In the genomic region with DNA sequence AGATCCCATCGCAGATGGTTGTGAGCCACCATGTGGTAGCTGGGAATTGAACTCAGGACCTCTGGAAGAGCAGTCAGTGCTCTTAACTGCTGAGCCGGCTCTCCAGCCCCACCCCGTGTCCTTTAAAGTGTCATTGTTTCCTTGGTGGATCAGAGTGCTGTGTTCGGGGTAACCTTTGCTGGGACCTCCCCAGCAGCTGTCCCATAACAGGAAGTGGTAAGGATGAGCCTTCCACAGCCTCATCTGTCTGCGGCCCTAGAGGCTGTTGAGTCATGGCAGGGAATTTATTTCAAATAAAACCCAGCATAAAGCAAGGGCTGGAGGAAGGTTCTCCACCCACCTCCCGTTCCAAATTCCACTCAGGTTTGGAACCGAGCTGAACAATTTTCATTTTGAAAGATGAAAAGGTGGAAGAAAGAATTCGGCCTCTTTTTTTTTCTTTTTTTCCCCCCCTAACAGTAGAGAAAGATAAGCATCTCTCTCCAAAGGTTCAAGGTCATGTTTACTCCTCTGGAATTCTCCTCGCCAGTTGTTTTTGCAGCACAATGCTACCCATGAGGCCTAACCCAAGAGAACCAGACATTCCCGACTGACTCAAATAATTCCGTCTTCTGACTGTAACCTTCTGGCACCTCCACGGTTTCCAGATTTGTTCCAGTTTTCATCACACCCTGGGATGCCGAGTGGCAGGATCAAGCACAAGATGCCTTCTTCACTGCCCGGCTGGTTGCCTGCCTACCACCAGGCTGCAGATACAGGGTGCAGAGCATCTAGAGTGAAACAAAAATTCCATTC, we compare ENCODE assay signal across 17 mouse cellular contexts.
DNase-seq lines count a peak whose midpoint lies in the region; ATAC-seq and TF ChIP-seq lines count a peak whose summit lies in the region.
"Had no signal": no experiment of that assay in that cellular context is flagged by ENCODE, and none has a peak within 500 bp of the region (broad histone marks: within the 10 kb centered on the region; RNA-seq: fewer than 3 reads in every experiment).

No protein-coding gene starts in this region.

- H3K4me2 ChIP-seq in lung, embryonic 14.5 days = no peak overlapping the region
- H3K4me2 ChIP-seq in myocyte (ENCODE audit: low read depth) = peak overlapping the region; percentile 53
- H3K4me2 ChIP-seq: heart, embryonic 15.5 days had no signal

- H3K27ac ChIP-seq in lung, embryonic 14.5 days (ENCODE audit: low read depth) = no peak overlapping the region
- H3K27ac ChIP-seq: forebrain, embryonic 10.5 days; gastrocnemius, adult 2 months; heart, embryonic 15.5 days; hindbrain, postnatal 0 days; stomach, postnatal 0 days had no signal

- TF ChIP-seq POLR2A in myocyte (IDR thresholded peaks at IDR 0.05; ENCODE audit: insufficient read length, low read depth) = no peak

- no peak for DNase-seq in lung, embryonic 14.5 days
- no peak for DNase-seq in lung, postnatal 25 days (ENCODE audit: low spot score)
- DNase-seq in c-Kit-positive CD71-negative TER-119-negative erythroid progenitor cells, embryonic 14.5 days (ENCODE audit: low read depth) = peak; percentile 31
- DNase-seq in yolk sac, embryonic 10.5 days (ENCODE audit: low spot score) = peak; percentile 22
- DNase-seq in urinary bladder, postnatal 25 days (ENCODE audit: low spot score) = no peak
- no peak for DNase-seq in layer of hippocampus, postnatal 25 days (ENCODE audit: extremely low spot score in 1 of 2, low spot score in 1 of 2)
- no peak for DNase-seq in spleen, postnatal 14 days (ENCODE audit: low spot score in 2 of 2)
- DNase-seq: adrenal gland, adult 8-10 months; cerebellum, adult 18-20 months; embryo, embryonic 11 days; gastrocnemius, adult 2 months; lung, postnatal 4 days had no signal

- H3ac ChIP-seq in myocyte (ENCODE audit: control insufficient read depth, insufficient read length) = no peak overlapping the region

- H3K4me3 ChIP-seq in lung, embryonic 14.5 days (ENCODE audit: low read depth, low read length) = no peak overlapping the region
- no peak overlapping the region for H3K4me3 ChIP-seq in myocyte
- H3K4me3 ChIP-seq: forebrain, embryonic 10.5 days; gastrocnemius, adult 2 months; heart, embryonic 15.5 days had no signal

- peak; percentile 50; the same call in 1 of the 2 replicates for ATAC-seq in lung, embryonic 14.5 days (ENCODE audit: insufficient read depth)
- ATAC-seq: hindbrain, postnatal 0 days had no signal

- TF ChIP-seq CTCF in lung, embryonic 14.5 days (IDR thresholded peaks at IDR 0.05; ENCODE audit: low read depth) = no peak

- H3K36me3 ChIP-seq in lung, embryonic 14.5 days (ENCODE audit: insufficient read depth) = no peaks in the 10 kb centered on the region
- H3K36me3 ChIP-seq in myocyte (ENCODE audit: control insufficient read depth, insufficient read depth) = no peaks in the 10 kb centered on the region
- H3K36me3 ChIP-seq: forebrain, embryonic 10.5 days; heart, embryonic 15.5 days had no signal

- H3K79me2 ChIP-seq in myocyte (ENCODE audit: control insufficient read depth, insufficient read depth) = no peaks in the 10 kb centered on the region

- no peaks in the 10 kb centered on the region for H3K4me1 ChIP-seq in lung, embryonic 14.5 days (ENCODE audit: insufficient read depth)
- H3K4me1 ChIP-seq: heart, embryonic 15.5 days had no signal

- H3K9ac ChIP-seq in lung, embryonic 14.5 days = no peak overlapping the region
- H3K9ac ChIP-seq: heart, embryonic 15.5 days had no signal

- no peaks in the 10 kb centered on the region for H3K9me3 ChIP-seq in lung, embryonic 14.5 days (ENCODE audit: low read depth, low read length)
- H3K9me3 ChIP-seq: forebrain, embryonic 10.5 days; heart, embryonic 15.5 days had no signal

- no peaks in the 10 kb centered on the region for H3K27me3 ChIP-seq in lung, embryonic 14.5 days (ENCODE audit: insufficient read depth, low read length)
- H3K27me3 ChIP-seq in myocyte (ENCODE audit: control insufficient read depth, insufficient read depth, insufficient read length) = no peaks in the 10 kb centered on the region
- H3K27me3 ChIP-seq: heart, embryonic 15.5 days had no signal

- WGBS in lung, embryonic 14.5 days = 60% methylated on average over 14 of the region's 14 CpGs

TF ChIP-seq in myocyte, 11 proteins besides CTCF, POLR2A, EP300 and RAD21:
- TF ChIP-seq MYOG (IDR thresholded peaks at IDR 0.05; ENCODE audit: control insufficient read depth in 1 of 3, insufficient read depth in 1 of 3, insufficient read length in 2 of 3, low read depth in 2 of 3) (peak in 2 of 3 experiments; percentile 28 to 80), TCF3 (IDR thresholded peaks at IDR 0.05; ENCODE audit: insufficient read length, low read depth) (no peak), USF1 (IDR thresholded peaks at IDR 0.05; ENCODE audit: low read depth) (no peak), TCF12 (IDR thresholded peaks at IDR 0.05; ENCODE audit: insufficient read depth, poor library complexity, severe bottlenecking) (peak; percentile 26), MYOD1 (IDR thresholded peaks at IDR 0.05; ENCODE audit: control insufficient read depth in 1 of 3, insufficient read length in 2 of 3, low read depth in 2 of 3) (peak in 2 of 3 experiments; percentile 79 to 88), CEBPB (IDR thresholded peaks at IDR 0.05; ENCODE audit: insufficient read depth, poor library complexity, severe bottlenecking) (0 out of 2 replicates have a peak, but pooled peaks have one; percentile 8)

Comparison
In these comparisons a context has a peak if more than half of its experiments do, and no peak if none do; other contexts are left out.
1. DNase-seq: peak in c-Kit-positive CD71-negative TER-119-negative erythroid progenitor cells, embryonic 14.5 days (single experiment) and yolk sac, embryonic 10.5 days (single experiment); none in lung, embryonic 14.5 days (single experiment), lung, postnatal 25 days (single experiment), urinary bladder, postnatal 25 days (single experiment), layer of hippocampus, postnatal 25 days (0 of 2) and spleen, postnatal 14 days (0 of 2).